Mouse (Mus musculus): ENCODE results near the gene Krt81. TPM values are rescaled to one million over a fixed set of nuclear protein-coding genes. Genes with fewer than 3 reads are reported as not detected.

Gene Krt81
- polyA plus RNA-seq, 1 experiment from 2014 or later = not detected

GRCm38 (mm10) chr15:101414807-101415565 is 48.6 kb downstream of the Krt81 start:
- H3K9me3 ChIP-seq (ENCODE audit: low read length) = no peaks in the 10 kb centered on the region
- peak overlapping the region; percentile 51; the same call in 1 of the 2 replicates for H3K27ac ChIP-seq (ENCODE audit: low read length)
- no peaks in the 10 kb centered on the region; the same call in 1 of the 2 replicates for H3K4me1 ChIP-seq (ENCODE audit: insufficient read depth, low read depth, low read length)
- TF ChIP-seq CTCF (IDR thresholded peaks at IDR 0.05) (no peak), EP300 (IDR thresholded peaks at IDR 0.05) (no peak)
- DNase-seq (ENCODE audit: low spot score) (peak; percentile 38), ATAC-seq (no peak)
- no peaks in the 10 kb centered on the region for H3K36me3 ChIP-seq (ENCODE audit: insufficient read depth, low read length)
- H3K9ac ChIP-seq (replicated peaks; ENCODE audit: low read depth) = no peak overlapping the region
- no peaks in the 10 kb centered on the region for H3K27me3 ChIP-seq (replicated peaks; ENCODE audit: insufficient read depth, low read length)
- H3K4me3 ChIP-seq (ENCODE audit: low read depth, low read length) = 0 out of 2 replicates have a peak overlapping the region, but pooled peaks have one; percentile 8
- WGBS = 34% methylated on average over 11 of the region's 11 CpGs
- H3K4me2 ChIP-seq (replicated peaks; ENCODE audit: low read depth, low read length) = peak overlapping the region; percentile 57

GRCm38 (mm10) chr15:101413916-101414635 is 49.5 kb downstream of the Krt81 start:
- peak overlapping the region; percentile 43 for H3K4me3 ChIP-seq (ENCODE audit: low read depth, low read length)
- peak overlapping the region; percentile 57 for H3K4me2 ChIP-seq (replicated peaks; ENCODE audit: low read depth, low read length)
- DNase-seq (ENCODE audit: low spot score) (peak; percentile 31), ATAC-seq (no peak)
- no peaks in the 10 kb centered on the region for H3K36me3 ChIP-seq (ENCODE audit: insufficient read depth, low read length)
- H3K9me3 ChIP-seq (ENCODE audit: low read length) = no peaks in the 10 kb centered on the region
- no peaks in the 10 kb centered on the region; the same call in 1 of the 2 replicates for H3K4me1 ChIP-seq (ENCODE audit: insufficient read depth, low read depth, low read length)
- 0 out of 2 replicates have a peak overlapping the region, but pooled peaks have one; percentile 60 for H3K9ac ChIP-seq (replicated peaks; ENCODE audit: low read depth)
- no peaks in the 10 kb centered on the region for H3K27me3 ChIP-seq (replicated peaks; ENCODE audit: insufficient read depth, low read length)
- peak; percentile 51 for TF ChIP-seq CTCF (IDR thresholded peaks at IDR 0.05)
- TF ChIP-seq EP300 (IDR thresholded peaks at IDR 0.05) = no peak
- 0 out of 2 replicates have a peak overlapping the region, but pooled peaks have one; percentile 51 for H3K27ac ChIP-seq (ENCODE audit: low read length)
- WGBS = 24% methylated on average over 7 of the region's 7 CpGs

DNA sequence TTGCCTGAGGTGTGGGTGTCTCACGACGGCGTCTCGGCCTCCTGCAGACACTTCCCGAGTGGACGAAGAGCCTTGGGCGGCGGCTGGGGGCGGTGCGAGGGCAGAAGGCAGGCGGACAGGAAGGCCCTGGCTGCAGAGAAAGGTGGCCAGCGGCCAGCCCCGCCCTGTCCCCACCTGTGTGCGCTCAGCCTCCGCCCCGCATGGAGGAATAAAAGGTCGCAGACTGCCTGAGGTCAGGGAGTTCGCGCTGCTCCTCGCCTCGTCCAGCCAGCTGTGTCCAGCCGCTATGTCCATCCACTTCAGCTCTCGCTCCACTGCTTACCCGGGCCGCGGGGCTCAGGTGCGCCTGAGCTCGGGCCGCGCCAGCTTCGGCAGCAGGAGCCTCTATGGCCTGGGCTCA is 51.4 kb downstream of the Krt81 start:
- Histone ChIP-seq H3K9me3 (ENCODE audit: low read length) (no peaks in the 10 kb centered on the region), H3K9ac (replicated peaks; ENCODE audit: low read depth) (peak overlapping the region; percentile 60), H3K4me3 (ENCODE audit: low read depth, low read length) (peak overlapping the region; percentile 43), H3K27ac (ENCODE audit: low read length) (peak overlapping the region; percentile 94), H3K36me3 (ENCODE audit: insufficient read depth, low read length) (no peaks in the 10 kb centered on the region), H3K27me3 (replicated peaks; ENCODE audit: insufficient read depth, low read length) (no peaks in the 10 kb centered on the region), H3K4me2 (replicated peaks; ENCODE audit: low read depth, low read length) (peak overlapping the region; percentile 57), H3K4me1 (ENCODE audit: insufficient read depth, low read depth, low read length) (no peaks in the 10 kb centered on the region; the same call in 1 of the 2 replicates)
- peak; percentile 80 for ATAC-seq
- no peak for TF ChIP-seq CTCF (IDR thresholded peaks at IDR 0.05)
- no peak for TF ChIP-seq EP300 (IDR thresholded peaks at IDR 0.05)
- WGBS = 12% methylated on average over 22 of the region's 31 CpGs
- DNase-seq (ENCODE audit: low spot score) = peak; percentile 86

DNA sequence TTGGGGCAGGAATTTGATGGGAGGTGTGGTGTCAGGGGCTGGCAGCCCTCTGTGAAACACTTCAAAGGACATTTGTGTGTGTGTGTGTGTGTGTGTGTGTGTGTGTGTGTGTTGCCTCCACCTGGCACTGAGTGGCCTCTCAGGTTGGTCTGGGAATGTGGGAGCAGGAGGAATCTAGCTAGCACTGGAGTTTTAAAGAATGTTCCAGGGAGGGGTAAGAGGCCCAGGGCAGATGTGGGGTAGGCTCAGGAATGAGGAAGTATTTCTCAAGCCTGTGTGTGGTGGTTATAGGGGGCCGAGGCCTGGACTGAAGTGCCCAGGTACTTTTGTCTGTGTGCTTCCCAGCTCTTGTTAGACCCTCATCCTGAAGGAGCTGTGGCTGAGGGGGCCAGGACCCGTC is 52.8 kb downstream of the Krt81 start, which contains the start of gene Krt7:
Gene Krt7 (plus strand): TSS at position 269 of the 400 bp plus-strand sequence.
- no peaks in the 10 kb centered on the region for H3K4me1 ChIP-seq (ENCODE audit: insufficient read depth, low read depth, low read length)
- DNase-seq (ENCODE audit: low spot score) = peak; percentile 95
- TF ChIP-seq CTCF (IDR thresholded peaks at IDR 0.05) (no peak), EP300 (IDR thresholded peaks at IDR 0.05) (peak; percentile 98)
- peak within 1 kb of the TSS; percentile 57 for H3K4me2 ChIP-seq (replicated peaks; ENCODE audit: low read depth, low read length)
- no peaks in the 10 kb centered on the region for H3K9me3 ChIP-seq (ENCODE audit: low read length)
- H3K36me3 ChIP-seq (ENCODE audit: insufficient read depth, low read length) = no peaks in the 10 kb centered on the region
- 24% methylated on average over 2 of the region's 2 CpGs for WGBS
- peak within 1 kb of the TSS; percentile 94 for H3K27ac ChIP-seq (ENCODE audit: low read length)
- peak within 1 kb of the TSS; percentile 46 for H3K9ac ChIP-seq (replicated peaks; ENCODE audit: low read depth)
- peak; percentile 91 for ATAC-seq
- peak within 1 kb of the TSS; percentile 43 for H3K4me3 ChIP-seq (ENCODE audit: low read depth, low read length)
- no peaks in the 10 kb centered on the region for H3K27me3 ChIP-seq (replicated peaks; ENCODE audit: insufficient read depth, low read length)

Other genes with a start within 250 kb of the Krt81 start
- 8.2 and 8.6 TPM in 2 replicates for gene Grasp, start 239.6 kb downstream of the Krt81 start, polyA plus RNA-seq (2015; fragmentation: Nextera tagmentation; extraction: Ambion mirVana)
- 7.8 and 11.8 TPM in 2 replicates for gene Nr4a1, start 209.5 kb downstream of the Krt81 start, polyA plus RNA-seq (2015; fragmentation: Nextera tagmentation; extraction: Ambion mirVana)
- gene Atg101, start 179.5 kb downstream of the Krt81 start, polyA plus RNA-seq (2015; fragmentation: Nextera tagmentation; extraction: Ambion mirVana) = 73.1 and 74.2 TPM in 2 replicates
- 74.9 and 82.4 TPM in 2 replicates for gene 6030408B16Rik, start 170.5 kb downstream of the Krt81 start, polyA plus RNA-seq (2015; fragmentation: Nextera tagmentation; extraction: Ambion mirVana)
- 19.6 and 26.3 TPM in 2 replicates for gene Krt80, start 93.6 kb downstream of the Krt81 start, polyA plus RNA-seq (2015; fragmentation: Nextera tagmentation; extraction: Ambion mirVana)
- 430 and 463 TPM in 2 replicates for gene Krt7, start 52.7 kb downstream of the Krt81 start, polyA plus RNA-seq (2015; fragmentation: Nextera tagmentation; extraction: Ambion mirVana)
- 0.24 and 0.29 TPM in 2 replicates for gene Krt87, start 24.9 kb downstream of the Krt81 start, polyA plus RNA-seq (2015; fragmentation: Nextera tagmentation; extraction: Ambion mirVana)
- 0.15 and 0.21 TPM in 2 replicates for gene Krt88, start 16.0 kb downstream of the Krt81 start, polyA plus RNA-seq (2015; fragmentation: Nextera tagmentation; extraction: Ambion mirVana)
- gene Krt86, start 9.7 kb upstream of the Krt81 start, polyA plus RNA-seq (2015; fragmentation: Nextera tagmentation; extraction: Ambion mirVana) = not detected in 2 replicates
- gene Krt83, start 27.8 kb upstream of the Krt81 start, polyA plus RNA-seq (2015; fragmentation: Nextera tagmentation; extraction: Ambion mirVana) = not detected in 2 replicates
- gene Gm49425, start 53.5 kb upstream of the Krt81 start, polyA plus RNA-seq (2015; fragmentation: Nextera tagmentation; extraction: Ambion mirVana) = not detected in 2 replicates
- not detected in 2 replicates for gene Krt84, start 69.1 kb upstream of the Krt81 start, polyA plus RNA-seq (2015; fragmentation: Nextera tagmentation; extraction: Ambion mirVana)
- not detected in 2 replicates for gene Krt82, start 86.9 kb upstream of the Krt81 start, polyA plus RNA-seq (2015; fragmentation: Nextera tagmentation; extraction: Ambion mirVana)
- gene Krt90, start 99.2 kb upstream of the Krt81 start, polyA plus RNA-seq (2015; fragmentation: Nextera tagmentation; extraction: Ambion mirVana) = 0.05 and 0.14 TPM in 2 replicates
- gene Krt75, start 110.2 kb upstream of the Krt81 start, polyA plus RNA-seq (2015; fragmentation: Nextera tagmentation; extraction: Ambion mirVana) = not detected in 2 replicates
- gene Gm5414, start 164.4 kb upstream of the Krt81 start, polyA plus RNA-seq (2015; fragmentation: Nextera tagmentation; extraction: Ambion mirVana) = not detected in 2 replicates
- gene Gm5478, start 183.6 kb upstream of the Krt81 start, polyA plus RNA-seq (2015; fragmentation: Nextera tagmentation; extraction: Ambion mirVana) = not detected in 2 replicates
- gene Krt6b, start 216.5 kb upstream of the Krt81 start, polyA plus RNA-seq (2015; fragmentation: Nextera tagmentation; extraction: Ambion mirVana) = not detected in 2 replicates
- 0.06 and 0.18 TPM in 2 replicates for gene Krt6a, start 230.6 kb upstream of the Krt81 start, polyA plus RNA-seq (2015; fragmentation: Nextera tagmentation; extraction: Ambion mirVana)
- 0.12 TPM in 1 of 2 replicates, not detected in the other for gene Krt5, start 249.1 kb upstream of the Krt81 start, polyA plus RNA-seq (2015; fragmentation: Nextera tagmentation; extraction: Ambion mirVana)

All from lung, postnatal 0 days (tissue).